Mouse (Mus musculus): ENCODE data around the gene Drc3. TPM values are rescaled to one million over a fixed set of nuclear protein-coding genes. Genes with fewer than 3 reads are reported as not detected.

Drc3 gene
- polyA plus RNA-seq, 1 experiment: 0.08 TPM

DNA sequence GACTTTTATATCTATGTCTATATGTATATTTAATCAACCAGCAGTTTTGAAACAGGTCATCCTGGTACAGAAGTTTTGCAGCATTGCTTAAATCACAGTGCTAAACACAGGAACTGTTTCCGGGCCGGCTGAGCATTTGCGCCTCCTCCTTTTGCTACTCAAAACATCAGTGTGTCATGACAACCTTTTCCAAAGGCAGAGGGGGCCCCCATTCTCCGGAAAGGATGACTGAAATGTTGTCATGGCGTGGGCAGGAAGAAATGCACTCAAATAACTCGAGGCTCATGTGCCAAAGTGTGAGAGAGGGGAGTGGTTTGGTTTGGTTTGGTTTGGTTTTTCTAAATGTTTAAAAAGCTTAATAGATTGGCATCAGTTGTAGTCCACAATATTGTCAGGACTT, 89.8 kb downstream of the Drc3 start:
- H3K27me3 ChIP-seq (ENCODE audit: control insufficient read depth, insufficient read depth, insufficient read length): no peaks in the 10 kb centered on the region
- peaks cover 27% of the 10 kb centered on the region for H3K36me3 ChIP-seq (ENCODE audit: control insufficient read depth, insufficient read depth)
- no peak overlapping the region for H3K4me3 ChIP-seq
- no peaks in the 10 kb centered on the region for H3K79me2 ChIP-seq (ENCODE audit: control insufficient read depth, insufficient read depth)
- no peak for TF ChIP-seq MYOD1 (IDR thresholded peaks at IDR 0.05; ENCODE audit: control insufficient read depth in 1 of 3, insufficient read length in 2 of 3, low read depth in 2 of 3)
- no peak overlapping the region for H3ac ChIP-seq (ENCODE audit: control insufficient read depth, insufficient read length)
- H3K4me2 ChIP-seq (ENCODE audit: low read depth): no peak overlapping the region

Other genes with a start within 250 kb of the Drc3 start
- gene Rai1, start 248.3 kb upstream of the Drc3 start, polyA plus RNA-seq (2012; fragmentation: generic; extraction: Trizol): 26.0 TPM
- gene Srebf1, start 130.7 kb upstream of the Drc3 start, polyA plus RNA-seq (2012; fragmentation: generic; extraction: Trizol): 192 TPM
- gene Tom1l2, start 424 bp upstream of the Drc3 start, polyA plus RNA-seq (2012; fragmentation: generic; extraction: Trizol): 27.4 TPM
- gene Gid4, start 63.8 kb downstream of the Drc3 start, polyA plus RNA-seq (2012; fragmentation: generic; extraction: Trizol): 8.1 TPM
- 32.5 TPM for gene Atpaf2, start 65.1 kb downstream of the Drc3 start, polyA plus RNA-seq (2012; fragmentation: generic; extraction: Trizol)
- 63.1 TPM for gene Drg2, start 101.3 kb downstream of the Drc3 start, polyA plus RNA-seq (2012; fragmentation: generic; extraction: Trizol)
- gene Myo15, start 116.0 kb downstream of the Drc3 start, polyA plus RNA-seq (2012; fragmentation: generic; extraction: Trizol): not detected
- 23.5 TPM for gene Alkbh5, start 183.1 kb downstream of the Drc3 start, polyA plus RNA-seq (2012; fragmentation: generic; extraction: Trizol)